Mouse (Mus musculus): ENCODE data around the gene Gcc1. TPM values are rescaled to one million over a fixed set of nuclear protein-coding genes. Genes with fewer than 3 reads are reported as not detected.
A peak's percentile ranks its signal among the peaks of the same experiment; 100 is the strongest.

Gcc1 gene
- polyA plus RNA-seq, 1 experiment, result 15.4 TPM

DNA sequence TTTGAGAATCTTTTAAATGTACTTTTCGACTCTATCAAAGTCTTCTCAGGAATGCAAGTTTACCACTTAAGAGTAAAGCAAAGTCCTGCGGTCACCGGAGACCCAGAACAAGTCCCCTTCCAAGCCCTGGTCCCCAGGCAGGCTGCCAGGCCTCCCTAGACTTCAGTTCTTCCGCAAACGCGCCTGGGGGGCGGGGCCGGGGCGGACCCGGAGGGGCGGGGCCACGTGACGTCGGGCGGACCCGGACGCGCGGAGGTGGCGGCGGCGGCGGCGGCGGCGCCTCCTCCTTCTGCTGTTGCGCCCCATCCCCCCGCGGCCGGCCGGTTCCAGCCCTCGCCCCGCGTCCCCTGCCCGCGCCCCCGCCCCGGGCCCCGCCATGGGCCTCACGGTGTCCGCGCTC, 4.9 kb downstream of the Gcc1 start, which contains the start of gene Arf5:
Gene Arf5 (plus strand): TSS at position 248 of the 400 bp plus-strand sequence.
- Histone ChIP-seq H3K4me3 (ENCODE audit: insufficient read depth, low read length) (peak within 1 kb of the TSS; percentile 90), H3K4me1 (ENCODE audit: control insufficient read depth, insufficient read depth, low read length) (peaks cover 5% of the 10 kb centered on the region; the same call in 1 of the 2 replicates), H3K27ac (ENCODE audit: insufficient read depth, low read length) (peak within 1 kb of the TSS; percentile 45)
- peak; percentile 72 for TF ChIP-seq POLR2A (IDR thresholded peaks at IDR 0.05; ENCODE audit: low read depth, low read length)
- no peak for TF ChIP-seq CTCF (IDR thresholded peaks at IDR 0.05; ENCODE audit: borderline replicate concordance, insufficient read depth, low read length)

DNA sequence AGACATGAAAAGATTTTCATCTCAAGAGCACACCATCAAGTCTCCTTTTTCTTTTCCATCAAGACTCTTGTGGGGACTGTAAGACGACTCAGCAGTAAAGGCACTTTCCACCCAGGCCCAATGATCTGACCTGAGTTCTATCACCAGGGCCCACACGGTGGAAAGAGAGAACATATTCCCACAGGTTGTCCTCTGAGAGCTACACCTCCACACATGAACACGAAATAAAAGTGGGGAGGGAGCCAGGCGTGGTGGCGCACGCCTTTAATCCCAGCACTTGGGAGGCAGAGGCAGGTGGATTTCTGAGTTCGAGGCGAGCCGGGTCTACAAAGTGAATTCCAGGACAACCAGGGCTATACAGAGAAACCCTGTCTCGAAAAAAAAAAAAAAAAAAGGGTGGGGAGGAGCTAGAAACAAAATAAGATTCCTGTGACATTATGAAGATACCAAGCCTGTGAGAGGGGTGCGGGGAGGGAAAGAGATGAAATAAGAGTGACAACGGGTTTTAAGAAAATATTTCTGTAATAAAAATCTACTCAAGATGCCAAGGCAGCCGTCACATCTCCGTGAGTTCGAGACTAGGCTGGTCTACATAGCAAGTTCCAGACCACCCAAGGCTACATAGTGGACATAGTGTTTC, 5.4 kb downstream of the Gcc1 start:
- 0 out of 2 replicates have a peak overlapping the region, but pooled peaks have one; percentile 3 for H3K4me3 ChIP-seq (ENCODE audit: insufficient read depth, low read length)
- TF ChIP-seq CTCF (IDR thresholded peaks at IDR 0.05; ENCODE audit: borderline replicate concordance, insufficient read depth, low read length) (no peak), POLR2A (IDR thresholded peaks at IDR 0.05; ENCODE audit: low read depth, low read length) (no peak)
- H3K27ac ChIP-seq (ENCODE audit: insufficient read depth, low read length), result peak overlapping the region; percentile 45
- peaks cover 5% of the 10 kb centered on the region; the same call in 1 of the 2 replicates for H3K4me1 ChIP-seq (ENCODE audit: control insufficient read depth, insufficient read depth, low read length)

- TF ChIP-seq CTCF (IDR thresholded peaks at IDR 0.05; ENCODE audit: borderline replicate concordance, insufficient read depth, low read length) (peak; percentile 83; the same call in 1 of the 2 replicates), POLR2A (IDR thresholded peaks at IDR 0.05; ENCODE audit: low read depth, low read length) (peak; percentile 84)
- peak overlapping the region; percentile 51 for H3K27ac ChIP-seq (ENCODE audit: insufficient read depth, low read length)
These were observed 6.7 kb downstream of the Gcc1 start for GRCm38 (mm10) chr6:28421469-28422000.

DNA sequence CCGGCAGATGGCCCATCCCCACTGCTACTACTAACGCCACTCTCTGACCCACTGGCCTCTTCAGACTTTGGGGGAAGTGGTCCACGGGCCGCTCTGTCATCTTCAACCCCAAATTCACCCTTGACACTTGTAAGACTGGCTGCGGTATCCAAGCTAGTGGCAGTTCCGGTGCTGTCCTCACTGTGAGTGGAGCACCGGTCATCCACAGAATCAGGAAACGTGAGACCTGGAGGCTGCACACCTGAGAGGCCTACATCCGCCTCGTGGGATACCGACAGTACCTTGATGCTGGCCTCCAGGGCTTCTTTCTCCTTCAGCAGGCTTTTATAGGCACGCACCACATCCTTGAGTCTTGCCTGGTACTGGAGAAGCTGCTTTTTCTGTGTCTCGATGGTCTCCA, 7.3 kb downstream of the Gcc1 start:
- Histone ChIP-seq H3K27ac (ENCODE audit: insufficient read depth, low read length) (peak overlapping the region; percentile 51), H3K4me3 (ENCODE audit: insufficient read depth, low read length) (peak overlapping the region; percentile 67), H3K4me1 (ENCODE audit: control insufficient read depth, insufficient read depth, low read length) (peaks cover 5% of the 10 kb centered on the region; the same call in 1 of the 2 replicates)
- no peak for TF ChIP-seq CTCF (IDR thresholded peaks at IDR 0.05; ENCODE audit: borderline replicate concordance, insufficient read depth, low read length)
- no peak for TF ChIP-seq POLR2A (IDR thresholded peaks at IDR 0.05; ENCODE audit: low read depth, low read length)

More at GRCm38 (mm10) chr6:28421469-28422000, 6.7 kb downstream of the Gcc1 start:
- H3K4me1 ChIP-seq (ENCODE audit: control insufficient read depth, insufficient read depth, low read length), result peaks cover 5% of the 10 kb centered on the region; the same call in 1 of the 2 replicates
- H3K4me3 ChIP-seq (ENCODE audit: insufficient read depth, low read length), result peak overlapping the region; percentile 67

DNA sequence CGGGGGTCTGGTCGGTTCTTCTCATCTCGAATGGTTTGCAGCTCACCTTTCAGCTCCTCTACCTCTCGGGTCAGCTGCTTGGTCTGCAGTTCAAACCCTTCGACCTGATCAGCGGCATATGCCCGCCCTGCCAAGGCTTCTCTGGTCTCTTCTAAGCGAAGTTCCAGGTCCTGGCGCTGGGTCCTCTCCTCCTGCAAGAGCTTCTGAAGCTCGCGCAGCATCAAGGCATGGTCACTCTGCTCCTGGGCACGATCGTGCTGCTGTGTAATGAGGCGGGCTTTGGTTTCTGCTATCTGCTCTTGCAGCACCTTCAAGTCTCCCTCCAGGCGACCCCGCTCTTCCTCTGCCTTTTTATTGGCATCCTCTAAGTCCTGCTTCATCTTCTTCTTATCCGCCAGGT, 7.8 kb downstream of the Gcc1 start:
- Histone ChIP-seq H3K4me3 (ENCODE audit: insufficient read depth, low read length) (peak overlapping the region; percentile 67), H3K27ac (ENCODE audit: insufficient read depth, low read length) (no peak overlapping the region), H3K4me1 (ENCODE audit: control insufficient read depth, insufficient read depth, low read length) (peaks cover 5% of the 10 kb centered on the region; the same call in 1 of the 2 replicates)
- TF ChIP-seq POLR2A (IDR thresholded peaks at IDR 0.05; ENCODE audit: low read depth, low read length) (no peak), CTCF (IDR thresholded peaks at IDR 0.05; ENCODE audit: borderline replicate concordance, insufficient read depth, low read length) (no peak)

DNA sequence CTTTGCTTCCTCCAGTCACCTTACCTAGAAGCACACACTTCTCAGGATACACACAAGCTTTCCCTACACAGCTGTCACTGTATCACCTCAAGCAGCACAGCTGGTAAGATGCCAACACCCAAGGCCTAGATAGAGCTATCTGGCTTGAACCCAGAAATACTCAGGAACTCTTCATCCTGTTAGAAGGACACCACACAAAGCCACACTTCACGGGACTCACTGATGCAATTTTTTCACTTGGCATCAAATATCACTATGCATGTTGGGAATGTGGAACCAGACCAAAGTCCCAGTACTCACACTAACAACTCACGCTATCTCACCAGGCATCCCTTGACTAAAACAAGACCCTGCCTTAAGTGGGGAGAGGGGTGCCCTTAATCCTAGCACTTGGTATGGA, 8.5 kb downstream of the Gcc1 start:
- H3K27ac ChIP-seq (ENCODE audit: insufficient read depth, low read length), result no peak overlapping the region
- peak overlapping the region; percentile 21 for H3K4me3 ChIP-seq (ENCODE audit: insufficient read depth, low read length)
- peaks cover 3% of the 10 kb centered on the region; the same call in 1 of the 2 replicates for H3K4me1 ChIP-seq (ENCODE audit: control insufficient read depth, insufficient read depth, low read length)
- TF ChIP-seq POLR2A (IDR thresholded peaks at IDR 0.05; ENCODE audit: low read depth, low read length), result no peak
- TF ChIP-seq CTCF (IDR thresholded peaks at IDR 0.05; ENCODE audit: borderline replicate concordance, insufficient read depth, low read length), result no peak

DNA sequence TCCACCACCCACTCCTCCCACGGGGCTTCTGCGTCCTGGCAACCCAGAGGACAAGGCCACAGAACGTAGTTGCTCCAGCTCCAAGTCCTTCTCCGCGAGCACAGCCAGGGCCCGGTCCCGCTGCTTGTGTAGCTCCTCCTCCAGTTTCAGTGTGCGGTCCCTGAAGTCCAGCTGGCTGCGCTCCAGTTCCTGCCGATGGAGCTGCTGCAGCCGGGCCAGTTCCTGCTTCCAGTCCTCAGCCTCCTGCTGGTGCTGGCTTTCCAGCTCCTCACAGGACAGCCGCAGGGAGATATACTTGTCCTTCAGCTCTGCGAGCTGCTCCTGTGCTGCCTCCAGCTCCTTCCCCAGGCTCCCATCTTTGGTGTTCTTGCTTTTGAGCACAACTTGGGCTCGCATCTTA, 9.7 kb downstream of the Gcc1 start:
- Histone ChIP-seq H3K4me3 (ENCODE audit: insufficient read depth, low read length) (no peak overlapping the region), H3K4me1 (ENCODE audit: control insufficient read depth, insufficient read depth, low read length) (peaks cover 3% of the 10 kb centered on the region; the same call in 1 of the 2 replicates), H3K27ac (ENCODE audit: insufficient read depth, low read length) (no peak overlapping the region)
- TF ChIP-seq POLR2A (IDR thresholded peaks at IDR 0.05; ENCODE audit: low read depth, low read length), result no peak
- TF ChIP-seq CTCF (IDR thresholded peaks at IDR 0.05; ENCODE audit: borderline replicate concordance, insufficient read depth, low read length), result no peak

- H3K4me3 ChIP-seq (ENCODE audit: insufficient read depth, low read length), result no peak overlapping the region
- TF ChIP-seq POLR2A (IDR thresholded peaks at IDR 0.05; ENCODE audit: low read depth, low read length) (no peak), CTCF (IDR thresholded peaks at IDR 0.05; ENCODE audit: borderline replicate concordance, insufficient read depth, low read length) (no peak)
These were observed 11.2 kb downstream of the Gcc1 start for GRCm38 (mm10) chr6:28416981-28417380.

GRCm38 (mm10) chr6:28411236-28411635, 17.0 kb downstream of the Gcc1 start:
- Histone ChIP-seq H3K4me3 (ENCODE audit: insufficient read depth, low read length) (no peak overlapping the region), H3K27ac (ENCODE audit: insufficient read depth, low read length) (no peak overlapping the region), H3K4me1 (ENCODE audit: control insufficient read depth, insufficient read depth, low read length) (no peaks in the 10 kb centered on the region)
- TF ChIP-seq POLR2A (IDR thresholded peaks at IDR 0.05; ENCODE audit: low read depth, low read length) (no peak), CTCF (IDR thresholded peaks at IDR 0.05; ENCODE audit: borderline replicate concordance, insufficient read depth, low read length) (no peak)

More at GRCm38 (mm10) chr6:28416981-28417380, 11.2 kb downstream of the Gcc1 start:
- Histone ChIP-seq H3K4me1 (ENCODE audit: control insufficient read depth, insufficient read depth, low read length) (0 out of 2 replicates have a peak, but pooled peaks cover 3% of the 10 kb centered on the region), H3K27ac (ENCODE audit: insufficient read depth, low read length) (no peak overlapping the region)

- H3K27ac ChIP-seq (ENCODE audit: insufficient read depth, low read length), result no peak overlapping the region
- H3K4me1 ChIP-seq (ENCODE audit: control insufficient read depth, insufficient read depth, low read length), result no peaks in the 10 kb centered on the region
- TF ChIP-seq CTCF (IDR thresholded peaks at IDR 0.05; ENCODE audit: borderline replicate concordance, insufficient read depth, low read length), result no peak
- no peak overlapping the region for H3K4me3 ChIP-seq (ENCODE audit: insufficient read depth, low read length)
These were observed 18.1 kb downstream of the Gcc1 start for GRCm38 (mm10) chr6:28410053-28410452.
